Mouse (Mus musculus) CD4-positive helper T cell, adult 2 months (primary cell): ENCODE data around the gene Ggact.

Experiments used
- DNase-seq: peaks from one replicate; pipeline ENCODE4 v3.0.0-alpha.2; 2012; ENCODE audit warnings: low read depth, missing footprints, low spot score

Gene Ggact

GRCm38 (mm10) chr14:122913657-122914056 is at the start of gene Ggact:
Gene Ggact (minus strand): TSS chr14:122913757.
- no peak for DNase-seq

- no peak for DNase-seq
Measured at GRCm38 (mm10) chr14:122957941-122958340, 44.4 kb upstream of the Ggact start.

- peak; percentile 61 for DNase-seq
Measured at GRCm38 (mm10) chr14:122953331-122953730, 39.8 kb upstream of the Ggact start.

- no peak for DNase-seq
Measured at GRCm38 (mm10) chr14:122952556-122952955, 39.0 kb upstream of the Ggact start.

GRCm38 (mm10) chr14:122951676-122952445 is 38.3 kb upstream of the Ggact start:
- peak; percentile 83 for DNase-seq

- peak; percentile 6 for DNase-seq
Measured at GRCm38 (mm10) chr14:122950915-122951314, 37.4 kb upstream of the Ggact start.

- DNase-seq = no peak
Measured at GRCm38 (mm10) chr14:122943475-122943853, 29.9 kb upstream of the Ggact start.

GRCm38 (mm10) chr14:122942757-122943474 is 29.4 kb upstream of the Ggact start:
- DNase-seq = no peak

GRCm38 (mm10) chr14:122936460-122936859 is 22.9 kb upstream of the Ggact start:
- no peak for DNase-seq

- DNase-seq = no peak
Measured at GRCm38 (mm10) chr14:122920011-122920410, 6.5 kb upstream of the Ggact start.

- DNase-seq = no peak
Measured at GRCm38 (mm10) chr14:122917676-122918075, 4.1 kb upstream of the Ggact start.

- peak; percentile 79 for DNase-seq
Measured at GRCm38 (mm10) chr14:122912812-122913498, 602 bp downstream of the Ggact start.

- DNase-seq = no peak
Measured at GRCm38 (mm10) chr14:122912137-122912536, 1.4 kb downstream of the Ggact start.

GRCm38 (mm10) chr14:122911265-122911664 is 2.3 kb downstream of the Ggact start:
- DNase-seq = no peak

- no peak for DNase-seq
Measured at GRCm38 (mm10) chr14:122909368-122910091, 4.0 kb downstream of the Ggact start.

GRCm38 (mm10) chr14:122908075-122908474 is 5.5 kb downstream of the Ggact start:
- DNase-seq = peak; percentile 60

GRCm38 (mm10) chr14:122905007-122905406 is 8.6 kb downstream of the Ggact start:
- DNase-seq = no peak

- no peak for DNase-seq
Measured at GRCm38 (mm10) chr14:122903923-122904351, 9.6 kb downstream of the Ggact start.

GRCm38 (mm10) chr14:122902884-122903283 is 10.7 kb downstream of the Ggact start:
- DNase-seq = peak; percentile 15

- peak; percentile 83 for DNase-seq
Measured at GRCm38 (mm10) chr14:122902136-122902535, 11.4 kb downstream of the Ggact start.

- peak; percentile 29 for DNase-seq
Measured at GRCm38 (mm10) chr14:122901715-122902114, 11.8 kb downstream of the Ggact start.

GRCm38 (mm10) chr14:122901177-122901576 is 12.4 kb downstream of the Ggact start:
- DNase-seq = no peak
